Mouse (Mus musculus) kidney, postnatal 0 days (tissue): ENCODE data around the gene Tsku. TPM values are rescaled to one million over a fixed set of nuclear protein-coding genes. Genes with fewer than 3 reads are reported as not detected.
A peak's percentile ranks its signal among the peaks of the same experiment; 100 is the strongest.

Source experiments
- ATAC-seq: fragments of 200-750 bp; cut with Nextera tagmentation; replicated peaks from 2 replicates; pipeline ENCODE4 v1.8.0; 2017; ENCODE audit warnings: low read depth, moderate number of reproducible peaks, moderate TSS enrichment, moderate library complexity; ENCODE audit not compliant: low FRiP score
- DNase-seq: peaks from one replicate; pipeline ENCODE4 v3.0.0-alpha.2; 2016; ENCODE audit warnings: low spot score
- H3K27ac ChIP-seq: fragments of 300-500 bp; sonication (generic); 2 replicates; pipeline ENCODE4 v1.5.1; 2014; ENCODE audit warnings: mild to moderate bottlenecking
- H3K27me3 ChIP-seq: fragments of 300-500 bp; sonication (generic); 2 replicates; pipeline ENCODE4 v1.6.1; 2014; ENCODE audit warnings: low read length, mixed read lengths; ENCODE audit not compliant: insufficient read depth
- H3K36me3 ChIP-seq: fragments of 300-500 bp; sonication (generic); 2 replicates; pipeline ENCODE4 v1.6.1; 2014; ENCODE audit warnings: low read length, mixed read lengths; ENCODE audit not compliant: insufficient read depth
- H3K4me1 ChIP-seq: fragments of 300-500 bp; sonication (generic); replicated peaks from 2 replicates; pipeline ENCODE4 v1.6.1; 2014; ENCODE audit warnings: antibody characterized with exemption, low read length, mixed read lengths; ENCODE audit not compliant: insufficient read depth
- H3K4me2 ChIP-seq: fragments of 300-500 bp; sonication (generic); 2 replicates; pipeline ENCODE4 v1.6.1; 2014; ENCODE audit warnings: mild to moderate bottlenecking, low read length, moderate library complexity, mixed read lengths
- H3K4me3 ChIP-seq: fragments of 300-500 bp; sonication (generic); replicated peaks from 2 replicates; pipeline ENCODE4 v1.5.1; 2014; ENCODE audit warnings: low read depth, low read length
- H3K9ac ChIP-seq: fragments of 300-500 bp; sonication (generic); 2 replicates; pipeline ENCODE4 v1.6.1; 2014; ENCODE audit warnings: low read depth, low read length
- H3K9me3 ChIP-seq: fragments of 300-500 bp; sonication (generic); replicated peaks from 2 replicates; pipeline ENCODE4 v1.6.1; 2016; ENCODE audit warnings: low read length, inconsistent platforms, mixed read lengths
- CTCF ChIP-seq: IDR thresholded peaks from 2 replicates; pipeline ENCODE4 v1.5.1; 2016; ENCODE audit warnings: antibody characterized with exemption, low read depth, mild to moderate bottlenecking, moderate library complexity
- WGBS: fragments of 180-500 bp; shearing (Covaris S2); extraction: QIAGEN DNeasy Blood & Tissue Kit; methylation state at CpG from one replicate; pipeline ENCODE4 v1.1.7; 2014; 5-methylcytosine and 5-hydroxymethylcytosine counted together
- polyA plus RNA-seq: library from polyadenylated mRNA; unstranded; fragments of >200 nt; fragmentation: Nextera tagmentation; extraction: Ambion mirVana; gene quantifications from 2 replicates; pipeline ENCODE4 v1.2.1, GENCODE M21; 2015

Tsku gene
- polyA plus RNA-seq, 1 experiment from 2014 or later: 8.3 TPM

DNA sequence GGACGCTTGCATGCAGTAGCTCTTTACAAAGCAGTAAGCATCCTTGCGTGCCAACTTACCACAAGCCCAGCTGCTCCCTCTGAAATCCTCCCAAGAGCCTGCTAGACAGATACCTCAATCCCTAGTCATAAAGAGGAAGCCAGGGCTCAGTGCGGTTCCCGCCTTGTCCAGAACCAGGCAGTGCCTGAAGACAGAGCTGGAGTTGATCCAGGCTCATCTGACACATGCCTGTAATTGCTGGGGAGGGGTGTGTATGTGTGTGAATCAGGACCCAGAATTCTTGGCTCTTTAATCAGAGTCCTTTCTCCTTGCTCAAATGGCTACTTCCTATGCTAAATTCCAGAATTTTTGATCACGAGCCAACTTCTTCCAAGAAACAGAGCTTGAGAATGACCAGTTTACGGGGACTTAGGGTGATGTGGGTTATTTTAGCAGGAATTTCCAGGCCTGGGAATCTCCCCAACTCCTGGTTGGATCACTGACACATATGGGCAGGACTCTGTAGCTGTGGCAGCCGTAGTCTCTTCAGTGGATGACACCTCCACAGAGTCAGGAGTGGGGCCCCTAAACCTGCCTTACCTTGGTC is 30.3 kb upstream of the Tsku start:
- no peaks in the 10 kb centered on the region for H3K27me3 ChIP-seq
- no peak overlapping the region for H3K4me3 ChIP-seq
- H3K9ac ChIP-seq: no peak overlapping the region
- peak; percentile 85 for DNase-seq
- H3K9me3 ChIP-seq: no peaks in the 10 kb centered on the region
- no peaks in the 10 kb centered on the region for H3K4me1 ChIP-seq
- H3K27ac ChIP-seq: no peak overlapping the region
- TF ChIP-seq CTCF: no peak
- no peaks in the 10 kb centered on the region for H3K36me3 ChIP-seq
- ATAC-seq: no peak
- 55% methylated on average over 7 of the region's 7 CpGs for WGBS
- H3K4me2 ChIP-seq: no peak overlapping the region

DNA sequence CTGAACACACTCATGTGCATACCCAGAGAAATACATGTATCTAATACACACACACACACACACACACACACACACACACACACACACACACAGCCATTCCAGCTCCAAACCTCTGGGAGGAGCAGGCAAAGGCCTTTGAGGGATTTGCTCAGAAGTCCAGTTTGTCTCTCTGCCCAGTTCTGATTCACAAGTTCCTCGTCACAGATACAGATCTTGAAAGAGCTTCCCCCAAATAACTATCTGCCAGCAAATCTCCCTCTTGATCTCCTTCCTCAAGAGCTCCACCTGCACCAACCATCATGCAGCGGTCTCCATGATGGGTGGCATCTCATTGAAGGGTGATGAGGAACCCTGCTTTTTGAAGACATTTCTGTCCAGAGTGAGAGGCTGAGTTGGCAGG is 29.4 kb upstream of the Tsku start:
- H3K4me1 ChIP-seq: no peaks in the 10 kb centered on the region
- no peak overlapping the region for H3K4me2 ChIP-seq
- DNase-seq: no peak
- no peak for ATAC-seq
- H3K36me3 ChIP-seq: no peaks in the 10 kb centered on the region
- TF ChIP-seq CTCF: no peak
- no peak overlapping the region for H3K9ac ChIP-seq
- 80% methylated on average over 2 of the region's 2 CpGs for WGBS
- H3K4me3 ChIP-seq: no peak overlapping the region
- H3K27ac ChIP-seq: no peak overlapping the region
- H3K9me3 ChIP-seq: no peaks in the 10 kb centered on the region
- H3K27me3 ChIP-seq: no peaks in the 10 kb centered on the region

DNA sequence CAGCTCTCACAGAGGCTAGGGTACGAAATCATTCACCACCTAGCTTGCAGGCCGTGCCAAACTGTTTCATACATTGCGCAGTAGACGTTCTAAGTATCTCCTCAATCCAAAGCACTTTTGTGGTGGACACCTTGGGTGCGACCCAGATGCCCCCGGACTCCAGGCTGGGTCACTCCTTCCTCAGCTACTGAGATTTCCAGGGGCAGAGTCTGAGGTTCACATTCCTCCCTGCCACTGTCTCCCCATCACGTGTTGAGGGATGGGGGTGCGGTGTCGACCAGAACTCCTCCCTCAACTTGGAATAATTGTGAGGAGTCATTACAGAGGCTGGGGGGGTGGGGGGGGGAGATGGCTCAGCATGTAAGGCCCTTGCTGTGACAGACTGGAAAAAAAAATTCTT is 28.5 kb upstream of the Tsku start:
- Histone ChIP-seq H3K4me1 (no peaks in the 10 kb centered on the region), H3K27ac (no peak overlapping the region), H3K4me3 (no peak overlapping the region), H3K9me3 (no peaks in the 10 kb centered on the region), H3K9ac (no peak overlapping the region), H3K27me3 (no peaks in the 10 kb centered on the region), H3K36me3 (no peaks in the 10 kb centered on the region), H3K4me2 (no peak overlapping the region)
- WGBS: 79% methylated on average over 9 of the region's 9 CpGs
- DNase-seq: no peak
- no peak for TF ChIP-seq CTCF
- no peak for ATAC-seq

DNA sequence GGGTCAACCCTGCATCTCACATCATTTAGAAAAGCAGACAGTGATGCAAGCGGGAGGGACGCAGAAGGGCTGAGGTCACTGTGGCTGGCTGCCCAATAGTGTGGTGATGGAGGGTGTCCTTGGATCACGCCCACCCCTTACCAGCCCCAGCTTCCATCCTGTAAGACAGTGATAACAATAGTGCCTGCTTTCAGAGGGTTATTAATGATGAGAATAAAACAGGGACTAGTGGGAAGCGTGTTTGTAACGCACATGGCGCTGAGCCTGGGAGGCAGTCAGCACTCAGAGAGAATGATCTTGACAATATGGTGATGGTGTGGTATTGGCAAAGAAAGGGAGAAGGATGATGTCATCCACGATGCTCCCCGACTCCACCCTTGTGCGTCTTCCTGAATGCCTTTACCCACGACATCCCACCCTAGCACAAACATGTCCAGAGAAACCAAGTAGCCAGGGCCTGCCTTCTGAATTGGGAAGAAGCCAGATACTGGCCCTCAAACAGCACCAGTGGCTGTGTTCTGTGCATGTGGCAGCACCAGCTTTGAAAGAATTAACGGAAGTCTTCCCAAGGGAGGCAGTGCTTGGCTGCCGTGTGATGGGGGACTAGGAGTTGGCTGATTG is 27.9 kb upstream of the Tsku start:
- ATAC-seq: no peak

DNA sequence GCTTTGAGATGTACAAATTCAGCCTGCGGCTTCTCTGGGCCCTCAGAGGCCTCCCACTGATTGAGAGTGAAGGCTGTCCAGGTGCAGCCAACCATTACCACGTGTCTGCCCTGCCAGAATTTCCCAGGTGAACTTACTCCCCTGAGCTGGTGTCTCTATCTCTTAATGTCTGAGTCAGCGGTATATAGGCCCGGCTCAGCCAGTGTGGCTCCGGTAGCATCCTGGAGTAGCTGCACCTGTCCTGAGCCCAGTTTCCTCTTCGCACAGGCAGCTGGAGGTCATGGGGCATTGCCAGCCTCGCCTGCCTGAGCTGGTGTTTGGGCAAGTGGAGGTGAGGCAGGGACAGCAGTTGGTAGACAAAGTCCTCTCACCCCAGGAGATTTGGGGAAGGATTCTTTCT is 26.1 kb upstream of the Tsku start:
- no peak for TF ChIP-seq CTCF
- ATAC-seq: no peak
- Histone ChIP-seq H3K4me3 (no peak overlapping the region), H3K4me1 (no peaks in the 10 kb centered on the region), H3K4me2 (no peak overlapping the region), H3K27ac (no peak overlapping the region), H3K36me3 (no peaks in the 10 kb centered on the region), H3K9me3 (no peaks in the 10 kb centered on the region), H3K9ac (no peak overlapping the region), H3K27me3 (no peaks in the 10 kb centered on the region)
- no peak for DNase-seq
- WGBS: 66% methylated on average over 7 of the region's 7 CpGs

More for the DNA sequence above, 27.9 kb upstream of the Tsku start:
- Histone ChIP-seq H3K27ac (no peak overlapping the region), H3K4me1 (no peaks in the 10 kb centered on the region), H3K9ac (no peak overlapping the region), H3K4me2 (no peak overlapping the region), H3K27me3 (no peaks in the 10 kb centered on the region), H3K9me3 (no peaks in the 10 kb centered on the region), H3K4me3 (no peak overlapping the region), H3K36me3 (no peaks in the 10 kb centered on the region)
- no peak for TF ChIP-seq CTCF
- WGBS: 78% methylated on average over 12 of the region's 12 CpGs
- no peak for DNase-seq

DNA sequence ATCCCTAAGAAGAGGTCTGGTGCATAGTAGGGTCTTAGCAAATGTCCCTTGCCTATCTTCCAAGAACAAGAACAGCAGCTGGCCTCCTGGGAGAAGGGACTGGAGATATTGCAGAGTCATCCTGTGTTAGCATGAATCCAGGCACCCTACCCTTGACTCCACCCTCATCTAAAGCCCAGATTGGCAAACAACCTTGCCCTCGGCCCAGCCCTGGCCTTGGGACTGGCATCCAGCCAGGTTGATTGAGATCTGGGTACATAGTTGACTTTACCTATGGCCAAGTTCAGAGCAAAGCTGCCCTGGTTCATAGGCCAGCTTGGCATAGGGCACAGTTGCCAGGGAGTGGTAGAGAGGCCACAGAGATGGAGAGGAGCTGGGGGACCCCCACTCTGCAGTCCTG is 24.0 kb upstream of the Tsku start:
- DNase-seq: no peak
- Histone ChIP-seq H3K9ac (no peak overlapping the region), H3K36me3 (no peaks in the 10 kb centered on the region), H3K4me2 (no peak overlapping the region), H3K4me1 (no peaks in the 10 kb centered on the region), H3K27ac (no peak overlapping the region), H3K9me3 (no peaks in the 10 kb centered on the region), H3K27me3 (no peaks in the 10 kb centered on the region), H3K4me3 (no peak overlapping the region)
- no peak for ATAC-seq
- TF ChIP-seq CTCF: no peak
- 63% methylated on average over 1 of the region's 1 CpGs for WGBS

DNA sequence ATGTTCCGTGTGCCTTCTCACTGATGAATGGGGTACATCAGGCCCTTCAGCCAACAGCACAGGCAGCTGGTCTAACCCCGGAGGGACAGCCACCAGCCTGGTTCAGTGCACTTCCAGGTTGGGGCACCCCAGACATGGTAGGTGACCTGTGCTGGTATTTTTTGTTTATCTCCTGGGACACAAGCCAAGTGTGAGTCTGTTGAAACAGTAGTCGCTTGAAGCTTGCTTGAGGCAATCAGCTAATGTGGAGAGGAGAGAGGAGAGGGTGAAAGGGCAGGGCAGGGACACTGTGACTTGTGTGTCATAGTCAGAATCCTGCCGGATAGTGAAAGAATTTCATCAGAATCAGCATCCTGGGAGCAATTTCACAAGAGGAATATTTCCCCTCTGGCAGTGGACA is 22.2 kb upstream of the Tsku start:
- no peak overlapping the region for H3K4me3 ChIP-seq
- H3K9ac ChIP-seq: no peak overlapping the region
- WGBS: 33% methylated on average over 4 of the region's 4 CpGs
- DNase-seq (no peak), ATAC-seq (no peak)
- H3K36me3 ChIP-seq: no peaks in the 10 kb centered on the region
- no peaks in the 10 kb centered on the region for H3K4me1 ChIP-seq
- no peaks in the 10 kb centered on the region for H3K9me3 ChIP-seq
- no peaks in the 10 kb centered on the region for H3K27me3 ChIP-seq
- no peak overlapping the region for H3K4me2 ChIP-seq
- no peak for TF ChIP-seq CTCF
- no peak overlapping the region for H3K27ac ChIP-seq
